Comparison of ENCODE assay signal across 9 mouse cellular contexts in the genomic region with DNA sequence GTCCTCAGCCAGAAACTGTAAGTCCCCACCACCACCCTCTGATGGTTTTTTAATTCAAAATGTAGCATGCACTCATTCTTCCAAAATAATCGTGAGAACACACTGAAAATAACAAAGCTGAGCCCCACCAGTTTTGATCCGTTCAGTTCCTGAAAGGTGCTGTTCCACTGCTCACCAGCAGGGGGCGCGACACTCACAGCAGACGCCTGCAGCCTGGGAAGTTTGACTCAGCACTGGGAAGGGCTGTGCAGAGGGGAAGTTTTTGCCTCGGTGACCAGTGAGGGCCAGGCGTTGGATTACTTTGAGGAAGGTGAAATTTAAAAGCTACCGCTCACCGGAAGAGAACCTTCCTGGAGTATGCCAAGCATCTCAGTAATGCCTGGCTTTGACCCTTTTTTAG.
A peak's percentile ranks its signal among the peaks of the same experiment; 100 is the strongest.
DNase-seq lines count a peak whose midpoint lies in the region; ATAC-seq and TF ChIP-seq lines count a peak whose summit lies in the region.
"Had no signal": no experiment of that assay in that cellular context is flagged by ENCODE, and none has a peak within 500 bp of the region (broad histone marks: within the 10 kb centered on the region; RNA-seq: fewer than 3 reads in every experiment).

No protein-coding gene starts in this region.

- no peaks in the 10 kb centered on the region for H3K27me3 ChIP-seq in ES-Bruce4 (ENCODE audit: control insufficient read depth, insufficient read depth, low read length, poor library complexity, severe bottlenecking)
- H3K27me3 ChIP-seq in forebrain, embryonic 11.5 days (ENCODE audit: control insufficient read depth, insufficient read depth, low read length), result no peaks in the 10 kb centered on the region
- H3K27me3 ChIP-seq in heart, embryonic 15.5 days, result peaks cover 3% of the 10 kb centered on the region; the same call in 1 of the 2 replicates
- H3K27me3 ChIP-seq in liver, postnatal 0 days (ENCODE audit: insufficient read depth, low read length), result peaks cover 3% of the 10 kb centered on the region; the same call in 1 of the 2 replicates

- no peaks in the 10 kb centered on the region for H3K36me3 ChIP-seq in ES-Bruce4 (ENCODE audit: control insufficient read depth, insufficient read depth, low read length, poor library complexity, severe bottlenecking)
- H3K36me3 ChIP-seq in forebrain, embryonic 11.5 days (ENCODE audit: control insufficient read depth, insufficient read depth, low read length), result no peaks in the 10 kb centered on the region
- no peaks in the 10 kb centered on the region for H3K36me3 ChIP-seq in heart, embryonic 15.5 days
- H3K36me3 ChIP-seq in liver, postnatal 0 days (replicated peaks; ENCODE audit: insufficient read depth, low read length), result no peaks in the 10 kb centered on the region

- DNase-seq in c-Kit-negative CD71-positive TER-119-positive erythroid progenitor cells, embryonic 14.5 days (ENCODE audit: low read depth, low spot score), result peak; percentile 82
- peak; percentile 89 for DNase-seq in forebrain, embryonic 11.5 days (ENCODE audit: low spot score)
- peak; percentile 89 for DNase-seq in layer of hippocampus, adult 11-12 months (ENCODE audit: low spot score)
- peak; percentile 89 for DNase-seq in liver, postnatal 0 days
- DNase-seq in ovary, postnatal 14 days (ENCODE audit: low spot score), result peak; percentile 80
- DNase-seq in thymus, postnatal 10 days (ENCODE audit: low spot score in 2 of 2), result peak; percentile 46 to 75

- H3K27ac ChIP-seq in ES-Bruce4 (ENCODE audit: insufficient read depth, low read length), result no peak overlapping the region
- no peak overlapping the region for H3K27ac ChIP-seq in forebrain, embryonic 11.5 days (ENCODE audit: low read depth, low read length)
- no peak overlapping the region for H3K27ac ChIP-seq in heart, embryonic 15.5 days
- peak overlapping the region; percentile 80 for H3K27ac ChIP-seq in liver, postnatal 0 days (ENCODE audit: low read depth)
- H3K27ac ChIP-seq: macrophage had no signal

- H3K4me2 ChIP-seq in forebrain, embryonic 11.5 days (ENCODE audit: low read depth, low read length, severe bottlenecking), result no peak overlapping the region
- H3K4me2 ChIP-seq in heart, embryonic 15.5 days, result no peak overlapping the region
- H3K4me2 ChIP-seq in liver, postnatal 0 days (ENCODE audit: low read depth, low read length), result peak overlapping the region; percentile 64

- H3K4me3 ChIP-seq in ES-Bruce4 (ENCODE audit: low read depth, low read length), result no peak overlapping the region
- H3K4me3 ChIP-seq in forebrain, embryonic 11.5 days (ENCODE audit: low read depth, low read length), result no peak overlapping the region
- H3K4me3 ChIP-seq in heart, embryonic 15.5 days, result no peak overlapping the region
- no peak overlapping the region for H3K4me3 ChIP-seq in liver, postnatal 0 days (ENCODE audit: low read depth, low read length)

- TF ChIP-seq POLR2A in ES-Bruce4 (IDR thresholded peaks at IDR 0.05; ENCODE audit: insufficient read depth, low read length), result no peak

- WGBS in forebrain, embryonic 11.5 days, result 3% methylated on average over 9 of the region's 9 CpGs
- 2% methylated on average over 9 of the region's 9 CpGs for WGBS in heart, embryonic 15.5 days
- WGBS in liver, postnatal 0 days (ENCODE audit: insufficient replicate concordance), result under 1% methylated on average over 9 of the region's 9 CpGs

- H3K9ac ChIP-seq in ES-Bruce4 (ENCODE audit: low read depth, poor library complexity, severe bottlenecking), result no peak overlapping the region
- H3K9ac ChIP-seq in forebrain, embryonic 11.5 days (ENCODE audit: low read length), result no peak overlapping the region
- no peak overlapping the region for H3K9ac ChIP-seq in heart, embryonic 15.5 days
- peak overlapping the region; percentile 60 for H3K9ac ChIP-seq in liver, postnatal 0 days (replicated peaks)

- H3K4me1 ChIP-seq in ES-Bruce4 (ENCODE audit: control insufficient read depth, insufficient read depth, low read length), result no peaks in the 10 kb centered on the region
- H3K4me1 ChIP-seq in forebrain, embryonic 11.5 days (replicated peaks; ENCODE audit: control insufficient read depth, insufficient read depth, low read length), result no peaks in the 10 kb centered on the region
- no peaks in the 10 kb centered on the region for H3K4me1 ChIP-seq in heart, embryonic 15.5 days (replicated peaks)
- H3K4me1 ChIP-seq in liver, postnatal 0 days (ENCODE audit: insufficient read depth), result peaks cover 14% of the 10 kb centered on the region; the same call in 1 of the 2 replicates

- TF ChIP-seq EP300 in ES-Bruce4 (IDR thresholded peaks at IDR 0.05; ENCODE audit: insufficient read depth, low read depth, low read length), result 0 out of 2 replicates have a peak, but pooled peaks have one; percentile 56
- TF ChIP-seq EP300 in liver, postnatal 0 days (IDR thresholded peaks at IDR 0.05; ENCODE audit: low read depth), result peak; percentile 27; the same call in 1 of the 2 replicates

- peak; percentile 80 for ATAC-seq in forebrain, embryonic 11.5 days (replicated peaks; ENCODE audit: low FRiP score)
- ATAC-seq in heart, embryonic 15.5 days (replicated peaks; ENCODE audit: insufficient number of reproducible peaks, insufficient read depth, low FRiP score, low read depth), result 0 out of 2 replicates have a peak, but pooled peaks have one; percentile 56
- peak; percentile 26; the same call in 1 of the 2 replicates for ATAC-seq in liver, postnatal 0 days

- no peaks in the 10 kb centered on the region for H3K9me3 ChIP-seq in ES-Bruce4 (replicated peaks; ENCODE audit: control insufficient read depth, insufficient read depth, low read length, poor library complexity, severe bottlenecking)
- H3K9me3 ChIP-seq in forebrain, embryonic 11.5 days (ENCODE audit: control insufficient read depth, low read length), result no peaks in the 10 kb centered on the region
- no peaks in the 10 kb centered on the region for H3K9me3 ChIP-seq in heart, embryonic 15.5 days (replicated peaks)
- H3K9me3 ChIP-seq in liver, postnatal 0 days (ENCODE audit: low read length), result no peaks in the 10 kb centered on the region

- peak; percentile 99 for TF ChIP-seq CTCF in ES-Bruce4 (IDR thresholded peaks at IDR 0.05; ENCODE audit: low read depth, low read length)
- TF ChIP-seq CTCF in liver, postnatal 0 days (IDR thresholded peaks at IDR 0.05; ENCODE audit: low read depth), result peak; percentile 99

Comparison
In these comparisons a context has a peak if more than half of its experiments do, and no peak if none do; other contexts are left out.
1. ATAC-seq: peak in every context shown above with its lines; median percentile 80 in forebrain, embryonic 11.5 days; 56 in heart, embryonic 15.5 days; 26 in liver, postnatal 0 days.